Mouse (Mus musculus): ENCODE data around the gene Neurl4. TPM values are rescaled to one million over a fixed set of nuclear protein-coding genes. Genes with fewer than 3 reads are reported as not detected.
A peak's percentile ranks its signal among the peaks of the same experiment; 100 is the strongest.

Gene Neurl4
- polyA plus RNA-seq, 1 experiment, result 42.2 TPM

DNA sequence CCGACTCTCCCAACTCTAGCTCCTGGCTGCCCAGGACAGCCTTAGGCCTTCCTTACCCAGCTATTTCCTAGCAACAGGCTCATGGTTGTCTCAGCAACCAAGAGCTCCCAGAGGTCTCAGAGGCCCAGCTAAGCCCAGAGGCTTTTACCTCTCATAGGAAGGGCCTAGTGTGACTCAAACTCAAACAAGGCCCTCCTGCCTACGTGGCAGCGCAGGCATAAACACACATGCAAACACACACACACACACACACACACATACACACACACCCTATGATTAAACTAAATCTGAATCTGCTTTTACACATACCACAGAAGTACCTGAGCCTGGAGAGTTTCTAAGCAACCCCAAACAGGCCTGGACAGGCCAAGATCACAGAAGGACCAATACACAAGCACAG lies 22.5 kb upstream of the Neurl4 start:
- peak overlapping the region; percentile 91 for H3K4me2 ChIP-seq (ENCODE audit: low read depth)
- no peaks in the 10 kb centered on the region for H3K36me3 ChIP-seq (ENCODE audit: control insufficient read depth, insufficient read depth)
- peaks cover 28% of the 10 kb centered on the region for H3K79me2 ChIP-seq (ENCODE audit: control insufficient read depth, insufficient read depth)
- H3K4me3 ChIP-seq, result peak overlapping the region; percentile 94
- TF ChIP-seq USF1 (IDR thresholded peaks at IDR 0.05; ENCODE audit: low read depth) (no peak), SRF (IDR thresholded peaks at IDR 0.05; ENCODE audit: control insufficient read depth, insufficient read length, low read depth) (no peak), TCF3 (IDR thresholded peaks at IDR 0.05; ENCODE audit: insufficient read length, low read depth) (no peak), E2F4 (IDR thresholded peaks at IDR 0.05; ENCODE audit: insufficient read depth) (no peak), REST (IDR thresholded peaks at IDR 0.05; ENCODE audit: insufficient read depth, insufficient read length) (no peak), MAX (IDR thresholded peaks at IDR 0.05; ENCODE audit: low read depth) (no peak)
- no peaks in the 10 kb centered on the region for H3K27me3 ChIP-seq (ENCODE audit: control insufficient read depth, insufficient read depth, insufficient read length)
- H3ac ChIP-seq (ENCODE audit: control insufficient read depth, insufficient read length), result peak overlapping the region; percentile 66

DNA sequence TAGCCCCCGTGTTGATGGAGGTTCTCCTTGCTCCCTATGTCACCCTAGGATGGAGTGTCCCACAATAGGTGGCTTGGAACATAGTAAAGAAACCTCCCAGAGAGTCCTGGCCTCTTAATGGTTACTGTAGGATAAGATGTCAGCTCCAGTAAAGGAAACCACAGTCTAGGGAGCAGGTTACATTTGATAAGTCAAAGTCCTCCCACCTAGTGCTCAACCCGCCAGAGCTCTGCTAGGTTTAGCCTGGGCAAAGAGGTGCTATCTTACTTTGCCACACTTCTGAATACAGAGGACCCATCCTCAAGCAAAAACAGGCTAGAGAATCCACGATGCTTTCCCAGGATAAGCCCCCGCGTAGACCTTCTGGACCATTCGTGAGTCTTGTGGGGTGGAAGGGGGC lies 21.9 kb upstream of the Neurl4 start:
- H3K4me3 ChIP-seq, result peak overlapping the region; percentile 94
- TF ChIP-seq E2F4 (IDR thresholded peaks at IDR 0.05; ENCODE audit: insufficient read depth), result no peak
- TF ChIP-seq POLR2AphosphoS2 (IDR thresholded peaks at IDR 0.05; ENCODE audit: insufficient read length, low read depth), result peak; percentile 13
- H3K27me3 ChIP-seq (ENCODE audit: control insufficient read depth, insufficient read depth, insufficient read length), result no peaks in the 10 kb centered on the region
- H3K36me3 ChIP-seq (ENCODE audit: control insufficient read depth, insufficient read depth), result no peaks in the 10 kb centered on the region
- H3ac ChIP-seq (ENCODE audit: control insufficient read depth, insufficient read length), result peak overlapping the region; percentile 66
- H3K79me2 ChIP-seq (ENCODE audit: control insufficient read depth, insufficient read depth), result peaks cover 28% of the 10 kb centered on the region
- H3K4me2 ChIP-seq (ENCODE audit: low read depth), result peak overlapping the region; percentile 91

DNA sequence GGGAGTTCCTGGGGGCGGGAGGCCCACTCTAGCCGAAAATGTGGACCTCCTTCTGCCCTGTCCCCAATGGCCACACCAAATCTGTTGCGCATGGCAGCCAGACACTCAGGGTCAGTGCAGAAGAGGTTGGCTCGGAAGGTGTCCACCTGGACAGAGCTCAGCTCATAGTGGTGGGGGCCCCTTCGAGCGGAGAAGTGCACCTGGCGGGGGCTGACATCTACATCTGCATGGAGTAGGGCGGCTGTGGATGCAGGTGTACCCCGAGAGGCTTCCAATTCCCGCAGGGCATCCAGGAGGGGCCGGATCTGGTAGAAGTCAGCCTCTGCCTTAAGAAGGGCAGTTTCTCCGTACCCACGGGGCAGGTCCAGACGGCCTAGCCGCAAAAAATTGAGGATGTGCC lies 21.2 kb upstream of the Neurl4 start:
- H3K79me2 ChIP-seq (ENCODE audit: control insufficient read depth, insufficient read depth), result peaks cover 28% of the 10 kb centered on the region
- TF ChIP-seq TCF3 (IDR thresholded peaks at IDR 0.05; ENCODE audit: insufficient read length, low read depth), result no peak
- TF ChIP-seq E2F4 (IDR thresholded peaks at IDR 0.05; ENCODE audit: insufficient read depth), result no peak
- no peak for TF ChIP-seq SRF (IDR thresholded peaks at IDR 0.05; ENCODE audit: control insufficient read depth, insufficient read length, low read depth)

GRCm38 (mm10) chr11:69880506-69880852 lies 20.4 kb upstream of the Neurl4 start:
- peak overlapping the region; percentile 91 for H3K4me2 ChIP-seq (ENCODE audit: low read depth)
- H3K27me3 ChIP-seq (ENCODE audit: control insufficient read depth, insufficient read depth, insufficient read length), result no peaks in the 10 kb centered on the region
- peak overlapping the region; percentile 94 for H3K4me3 ChIP-seq
- peak overlapping the region; percentile 66 for H3ac ChIP-seq (ENCODE audit: control insufficient read depth, insufficient read length)
- peaks cover 28% of the 10 kb centered on the region for H3K79me2 ChIP-seq (ENCODE audit: control insufficient read depth, insufficient read depth)
- TF ChIP-seq E2F4 (IDR thresholded peaks at IDR 0.05; ENCODE audit: insufficient read depth), result no peak
- TF ChIP-seq MYOG (IDR thresholded peaks at IDR 0.05; ENCODE audit: control insufficient read depth in 1 of 3, insufficient read depth in 1 of 3, insufficient read length in 2 of 3, low read depth in 2 of 3), result no peak
- TF ChIP-seq TCF3 (IDR thresholded peaks at IDR 0.05; ENCODE audit: insufficient read length, low read depth), result no peak
- TF ChIP-seq MYOD1 (IDR thresholded peaks at IDR 0.05; ENCODE audit: control insufficient read depth in 1 of 3, insufficient read length in 2 of 3, low read depth in 2 of 3), result no peak
- no peak for TF ChIP-seq POLR2AphosphoS2 (IDR thresholded peaks at IDR 0.05; ENCODE audit: insufficient read length, low read depth)
- TF ChIP-seq CEBPB (IDR thresholded peaks at IDR 0.05; ENCODE audit: insufficient read depth, poor library complexity, severe bottlenecking), result no peak
- no peak for TF ChIP-seq USF1 (IDR thresholded peaks at IDR 0.05; ENCODE audit: low read depth)
- TF ChIP-seq REST (IDR thresholded peaks at IDR 0.05; ENCODE audit: insufficient read depth, insufficient read length), result no peak
- no peak for TF ChIP-seq SRF (IDR thresholded peaks at IDR 0.05; ENCODE audit: control insufficient read depth, insufficient read length, low read depth)
- no peak for TF ChIP-seq TCF12 (IDR thresholded peaks at IDR 0.05; ENCODE audit: insufficient read depth, poor library complexity, severe bottlenecking)
- no peak for TF ChIP-seq POLR2A (IDR thresholded peaks at IDR 0.05; ENCODE audit: insufficient read length, low read depth)
- no peak for TF ChIP-seq MAX (IDR thresholded peaks at IDR 0.05; ENCODE audit: low read depth)
- no peaks in the 10 kb centered on the region for H3K36me3 ChIP-seq (ENCODE audit: control insufficient read depth, insufficient read depth)

More for the DNA sequence above, 21.2 kb upstream of the Neurl4 start:
- peak overlapping the region; percentile 91 for H3K4me2 ChIP-seq (ENCODE audit: low read depth)
- H3K27me3 ChIP-seq (ENCODE audit: control insufficient read depth, insufficient read depth, insufficient read length), result no peaks in the 10 kb centered on the region
- H3K36me3 ChIP-seq (ENCODE audit: control insufficient read depth, insufficient read depth), result no peaks in the 10 kb centered on the region
- peak overlapping the region; percentile 94 for H3K4me3 ChIP-seq
- peak overlapping the region; percentile 66 for H3ac ChIP-seq (ENCODE audit: control insufficient read depth, insufficient read length)

- H3K4me3 ChIP-seq, result peak within 1 kb of the TSS; percentile 94
- H3K79me2 ChIP-seq (ENCODE audit: control insufficient read depth, insufficient read depth), result peaks cover 28% of the 10 kb centered on the region
- H3K36me3 ChIP-seq (ENCODE audit: control insufficient read depth, insufficient read depth), result no peaks in the 10 kb centered on the region
- peak within 1 kb of the TSS; percentile 93 for H3K4me2 ChIP-seq (ENCODE audit: low read depth)
- peak in 1 of 3 experiments; percentile 19 for TF ChIP-seq MYOG (IDR thresholded peaks at IDR 0.05; ENCODE audit: control insufficient read depth in 1 of 3, insufficient read depth in 1 of 3, insufficient read length in 2 of 3, low read depth in 2 of 3)
- TF ChIP-seq MYOD1 (IDR thresholded peaks at IDR 0.05; ENCODE audit: control insufficient read depth in 1 of 3, insufficient read length in 2 of 3, low read depth in 2 of 3), result peak in 1 of 3 experiments; percentile 31
- peak; percentile 94 for TF ChIP-seq POLR2AphosphoS2 (IDR thresholded peaks at IDR 0.05; ENCODE audit: insufficient read length, low read depth)
- TF ChIP-seq TCF3 (IDR thresholded peaks at IDR 0.05; ENCODE audit: insufficient read length, low read depth), result no peak
- TF ChIP-seq POLR2A (IDR thresholded peaks at IDR 0.05; ENCODE audit: insufficient read length, low read depth), result peak; percentile 95
- H3ac ChIP-seq (ENCODE audit: control insufficient read depth, insufficient read length), result peak within 1 kb of the TSS; percentile 66
- no peaks in the 10 kb centered on the region for H3K27me3 ChIP-seq (ENCODE audit: control insufficient read depth, insufficient read depth, insufficient read length)
These were observed 19.8 kb upstream of the Neurl4 start, which contains the start of gene Kctd11 for GRCm38 (mm10) chr11:69880853-69881603. Kctd11 (minus strand) TSS chr11:69881406.

All from myocyte (in vitro differentiated cells).